Mouse (Mus musculus) activated CD4-positive, CD25-positive, alpha-beta regulatory T cell, adult 4 months (primary cell): Measurements from ENCODE around the gene Rps18. TPM values are rescaled to one million over a fixed set of nuclear protein-coding genes. Genes with fewer than 3 reads are reported as not detected.
A peak's percentile ranks its signal among the peaks of the same experiment; 100 is the strongest.
"Not testable (repeated sequence)": the region's sequence is repeated elsewhere in the genome, so short reads cannot be mapped to it uniquely, and the experiment has no call there.

ENCODE experiments used
- ATAC-seq: one replicate; pipeline ENCODE4 v1.8.0; 2017
- polyA plus RNA-seq, 2 experiments: library from polyadenylated mRNA; unstranded; fragments of 100-300 nt; shearing (Covaris generic); gene quantifications; one replicate each; pipeline ENCODE4 v1.2.1; 2017

Gene Rps18
- polyA plus RNA-seq, 2 experiments from 2014 or later = 6,680 to 7,218 TPM

- peak; percentile 36 for ATAC-seq
Measured at GRCm38 (mm10) chr17:33920282-33921097, 35.3 kb downstream of the Rps18 start.

GRCm38 (mm10) chr17:33919351-33920281 is 36.2 kb downstream of the Rps18 start:
- ATAC-seq = peak; percentile 56

- peak; percentile 6 for ATAC-seq
Measured at GRCm38 (mm10) chr17:33918293-33919203, 37.3 kb downstream of the Rps18 start.

- ATAC-seq = no peak
Measured at GRCm38 (mm10) chr17:33917656-33918292, 38.0 kb downstream of the Rps18 start.

GRCm38 (mm10) chr17:33916847-33917655 is 38.8 kb downstream of the Rps18 start:
- ATAC-seq = no peak

GRCm38 (mm10) chr17:33916294-33916693 is 39.5 kb downstream of the Rps18 start:
- no peak for ATAC-seq

- ATAC-seq = peak; percentile 66
Measured at GRCm38 (mm10) chr17:33915671-33916250, 40.0 kb downstream of the Rps18 start, which contains the start of the genes Tapbp and Zbtb22. TSS of gene Tapbp (plus strand) at chr17:33915899. TSS of gene Zbtb22 (plus strand) at chr17:33915904.

GRCm38 (mm10) chr17:33914969-33915391 is 40.8 kb downstream of the Rps18 start:
- no peak for ATAC-seq

- no peak for ATAC-seq
Measured at GRCm38 (mm10) chr17:33913905-33914304, 41.9 kb downstream of the Rps18 start.

- ATAC-seq = no peak
Measured at GRCm38 (mm10) chr17:33913264-33913663, 42.5 kb downstream of the Rps18 start.

GRCm38 (mm10) chr17:33911813-33912414 is 43.9 kb downstream of the Rps18 start:
- ATAC-seq = no peak

GRCm38 (mm10) chr17:33911052-33911812 is 44.6 kb downstream of the Rps18 start:
- no peak for ATAC-seq

- no peak for ATAC-seq
Measured at GRCm38 (mm10) chr17:33910346-33911051, 45.3 kb downstream of the Rps18 start.

GRCm38 (mm10) chr17:33909869-33910250 is 45.9 kb downstream of the Rps18 start:
- no peak for ATAC-seq

GRCm38 (mm10) chr17:33909077-33909868 is 46.5 kb downstream of the Rps18 start, which contains the start of gene Daxx:
TSS of gene Daxx (plus strand) at chr17:33909414.
- peak; percentile 85 for ATAC-seq

- no peak for ATAC-seq
Measured at GRCm38 (mm10) chr17:33908331-33909076, 47.3 kb downstream of the Rps18 start.

- not testable (repeated sequence) for ATAC-seq
Measured at GRCm38 (mm10) chr17:33904835-33905234, 51.0 kb downstream of the Rps18 start, which contains the start of gene Platr17. TSS of gene Platr17 (plus strand) at chr17:33905135.
